Mouse (Mus musculus): ENCODE measurements around the gene Rwdd2b. TPM values are rescaled to one million over a fixed set of nuclear protein-coding genes. Genes with fewer than 3 reads are reported as not detected.
A peak's percentile ranks its signal among the peaks of the same experiment; 100 is the strongest.

Gene Rwdd2b
- polyA plus RNA-seq, 1 experiment from 2014 or later = 11.9 TPM

DNA sequence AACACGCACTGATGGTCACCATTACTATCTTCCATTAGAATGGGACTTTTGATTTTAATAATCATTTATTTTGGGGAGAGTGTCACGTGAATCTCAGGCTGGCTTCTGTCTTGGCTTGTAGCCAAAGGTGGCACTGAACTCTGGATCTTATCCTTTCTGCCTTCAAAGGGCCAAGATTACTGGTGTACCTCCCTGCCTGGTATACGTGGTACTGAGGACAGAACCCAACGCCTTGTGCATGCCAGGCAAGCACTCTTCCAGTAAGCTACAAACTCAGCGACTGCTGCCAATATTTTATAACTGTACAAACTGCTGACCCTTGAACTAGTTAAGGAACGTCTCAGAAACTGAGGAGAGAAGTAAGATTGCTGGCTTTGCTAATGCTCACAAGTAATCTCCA is 5.4 kb downstream of the Rwdd2b start:
- WGBS = 79% methylated on average over 6 of the region's 6 CpGs
- H3K27me3 ChIP-seq (replicated peaks; ENCODE audit: control insufficient read depth, insufficient read depth, low read length) = no peaks in the 10 kb centered on the region
- peaks cover 3% of the 10 kb centered on the region for H3K4me1 ChIP-seq (ENCODE audit: control insufficient read depth, insufficient read depth, low read length)
- no peak overlapping the region for H3K27ac ChIP-seq (ENCODE audit: low read depth, low read length)
- no peaks in the 10 kb centered on the region for H3K36me3 ChIP-seq (ENCODE audit: control insufficient read depth, insufficient read depth, low read length)
- no peak overlapping the region for H3K9ac ChIP-seq (ENCODE audit: low read length)
- H3K9me3 ChIP-seq (replicated peaks; ENCODE audit: control insufficient read depth, low read length) = no peaks in the 10 kb centered on the region
- H3K4me2 ChIP-seq (ENCODE audit: low read length) = no peak overlapping the region
- DNase-seq (ENCODE audit: low spot score) (no peak), ATAC-seq (no peak)
- H3K4me3 ChIP-seq (ENCODE audit: low read depth, low read length) = no peak overlapping the region

DNA sequence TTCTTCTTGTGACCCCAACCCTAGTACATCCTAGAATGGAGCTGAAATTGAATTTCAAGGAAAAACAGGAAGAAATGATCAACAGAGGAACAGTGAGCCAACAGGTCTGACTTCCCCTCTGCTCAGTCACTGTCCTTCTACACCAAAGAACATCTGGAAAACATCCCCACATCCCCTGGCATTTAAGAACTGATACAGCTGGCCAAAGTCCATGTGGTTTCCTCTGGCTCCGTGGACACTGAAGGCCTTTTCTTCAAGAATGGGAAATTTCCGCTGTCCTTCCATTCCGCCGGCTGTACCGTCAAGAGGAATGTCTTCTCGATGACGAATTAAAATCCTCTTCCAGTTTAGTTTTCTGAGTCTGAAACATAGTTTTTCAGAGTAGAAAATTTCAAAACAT is 6.1 kb downstream of the Rwdd2b start:
- WGBS = 94% methylated on average over 7 of the region's 7 CpGs
- no peak for DNase-seq (ENCODE audit: low spot score)
- H3K36me3 ChIP-seq (ENCODE audit: control insufficient read depth, insufficient read depth, low read length) = no peaks in the 10 kb centered on the region
- no peak overlapping the region for H3K27ac ChIP-seq (ENCODE audit: low read depth, low read length)
- H3K4me1 ChIP-seq (ENCODE audit: control insufficient read depth, insufficient read depth, low read length) = no peaks in the 10 kb centered on the region; the same call in 1 of the 2 replicates
- ATAC-seq = no peak
- H3K4me3 ChIP-seq (ENCODE audit: low read depth, low read length) = no peak overlapping the region
- H3K9me3 ChIP-seq (replicated peaks; ENCODE audit: control insufficient read depth, low read length) = no peaks in the 10 kb centered on the region
- no peaks in the 10 kb centered on the region for H3K27me3 ChIP-seq (replicated peaks; ENCODE audit: control insufficient read depth, insufficient read depth, low read length)
- no peak overlapping the region for H3K4me2 ChIP-seq (ENCODE audit: low read length)
- no peak overlapping the region for H3K9ac ChIP-seq (ENCODE audit: low read length)

GRCm38 (mm10) chr16:87432033-87432814 is 8.1 kb downstream of the Rwdd2b start, which contains the start of gene Ltn1:
Gene Ltn1 (minus strand): TSS chr16:87432612.
- WGBS = under 1% methylated on average over 56 of the region's 56 CpGs
- H3K27me3 ChIP-seq (replicated peaks; ENCODE audit: control insufficient read depth, insufficient read depth, low read length) = no peaks in the 10 kb centered on the region
- no peak within 1 kb of the TSS for H3K27ac ChIP-seq (ENCODE audit: low read depth, low read length)
- H3K4me1 ChIP-seq (ENCODE audit: control insufficient read depth, insufficient read depth, low read length) = no peaks in the 10 kb centered on the region; the same call in 1 of the 2 replicates
- H3K36me3 ChIP-seq (ENCODE audit: control insufficient read depth, insufficient read depth, low read length) = no peaks in the 10 kb centered on the region
- DNase-seq (ENCODE audit: low spot score) = peak; percentile 99
- H3K4me3 ChIP-seq (ENCODE audit: low read depth, low read length) = peak within 1 kb of the TSS; percentile 91
- no peaks in the 10 kb centered on the region for H3K9me3 ChIP-seq (replicated peaks; ENCODE audit: control insufficient read depth, low read length)
- ATAC-seq = peak; percentile 100
- H3K9ac ChIP-seq (ENCODE audit: low read length) = peak within 1 kb of the TSS; percentile 76
- peak within 1 kb of the TSS; percentile 82 for H3K4me2 ChIP-seq (ENCODE audit: low read length)

DNA sequence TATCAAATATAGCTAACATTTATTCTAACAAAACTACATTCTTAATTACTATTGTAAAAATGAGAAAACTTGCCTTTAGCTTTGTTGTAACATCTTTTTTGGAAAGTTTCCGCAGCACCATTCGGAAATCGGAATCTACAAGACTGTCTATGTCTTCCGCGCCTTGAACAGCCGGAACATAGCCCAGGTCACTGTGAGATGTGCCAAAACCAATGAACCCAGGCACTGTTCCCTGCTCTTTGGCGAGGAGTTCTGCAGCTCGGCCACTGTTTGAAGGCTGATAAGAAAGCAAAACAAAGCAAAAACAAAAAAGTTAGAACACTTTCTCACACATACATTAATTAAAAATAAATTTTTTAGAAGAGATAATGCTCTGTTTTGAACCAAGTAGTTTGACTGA is 12.9 kb downstream of the Rwdd2b start:
- Histone ChIP-seq H3K4me2 (ENCODE audit: low read length) (no peak overlapping the region), H3K9ac (ENCODE audit: low read length) (no peak overlapping the region), H3K36me3 (ENCODE audit: control insufficient read depth, insufficient read depth, low read length) (peaks cover 38% of the 10 kb centered on the region), H3K9me3 (replicated peaks; ENCODE audit: control insufficient read depth, low read length) (no peaks in the 10 kb centered on the region), H3K27ac (ENCODE audit: low read depth, low read length) (no peak overlapping the region), H3K27me3 (replicated peaks; ENCODE audit: control insufficient read depth, insufficient read depth, low read length) (no peaks in the 10 kb centered on the region), H3K4me3 (ENCODE audit: low read depth, low read length) (no peak overlapping the region), H3K4me1 (ENCODE audit: control insufficient read depth, insufficient read depth, low read length) (no peaks in the 10 kb centered on the region; the same call in 1 of the 2 replicates)
- no peak for ATAC-seq
- 96% methylated on average over 8 of the region's 8 CpGs for WGBS
- no peak for DNase-seq (ENCODE audit: low spot score)

- H3K4me2 ChIP-seq (ENCODE audit: low read length) = no peak overlapping the region
- H3K4me3 ChIP-seq (ENCODE audit: low read depth, low read length) = no peak overlapping the region
- H3K9me3 ChIP-seq (replicated peaks; ENCODE audit: control insufficient read depth, low read length) = peaks cover 13% of the 10 kb centered on the region
- WGBS = 96% methylated on average over 8 of the region's 8 CpGs
- H3K27me3 ChIP-seq (replicated peaks; ENCODE audit: control insufficient read depth, insufficient read depth, low read length) = no peaks in the 10 kb centered on the region
- ATAC-seq (no peak), DNase-seq (ENCODE audit: low spot score) (no peak)
- H3K27ac ChIP-seq (ENCODE audit: low read depth, low read length) = no peak overlapping the region
- no peak overlapping the region for H3K9ac ChIP-seq (ENCODE audit: low read length)
- H3K36me3 ChIP-seq (ENCODE audit: control insufficient read depth, insufficient read depth, low read length) = peaks cover 93% of the 10 kb centered on the region
- H3K4me1 ChIP-seq (ENCODE audit: control insufficient read depth, insufficient read depth, low read length) = no peaks in the 10 kb centered on the region
These were observed 19.7 kb downstream of the Rwdd2b start for GRCm38 (mm10) chr16:87420662-87421061.

DNA sequence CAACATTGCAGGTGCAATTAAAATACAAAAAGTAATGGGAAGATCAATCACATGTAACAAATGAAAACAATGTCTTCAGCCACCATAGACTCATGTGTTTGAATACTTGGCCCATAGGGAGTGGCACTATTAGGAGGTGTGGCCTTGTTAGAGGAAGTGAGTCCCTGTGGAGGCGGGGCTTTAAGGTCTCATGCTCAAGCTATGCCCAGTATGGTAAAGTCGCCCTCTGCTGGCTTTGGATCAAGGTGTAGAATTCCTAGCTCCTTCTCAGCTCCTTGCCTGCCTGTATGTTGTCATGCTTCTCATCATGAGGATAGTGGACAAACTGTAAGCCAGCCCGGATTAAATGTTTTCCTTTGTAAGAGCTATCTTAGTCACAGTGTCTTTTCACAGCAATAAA is 35.4 kb downstream of the Rwdd2b start:
- Histone ChIP-seq H3K4me1 (ENCODE audit: control insufficient read depth, insufficient read depth, low read length) (no peaks in the 10 kb centered on the region), H3K27me3 (replicated peaks; ENCODE audit: control insufficient read depth, insufficient read depth, low read length) (no peaks in the 10 kb centered on the region), H3K4me2 (ENCODE audit: low read length) (no peak overlapping the region), H3K4me3 (ENCODE audit: low read depth, low read length) (no peak overlapping the region), H3K27ac (ENCODE audit: low read depth, low read length) (no peak overlapping the region), H3K36me3 (ENCODE audit: control insufficient read depth, insufficient read depth, low read length) (peaks cover 85% of the 10 kb centered on the region), H3K9ac (ENCODE audit: low read length) (no peak overlapping the region), H3K9me3 (replicated peaks; ENCODE audit: control insufficient read depth, low read length) (no peaks in the 10 kb centered on the region)
- ATAC-seq (no peak), DNase-seq (ENCODE audit: low spot score) (no peak)
- 85% methylated on average over 3 of the region's 3 CpGs for WGBS

GRCm38 (mm10) chr16:87393813-87394548 is 46.4 kb downstream of the Rwdd2b start:
- Histone ChIP-seq H3K36me3 (ENCODE audit: control insufficient read depth, insufficient read depth, low read length) (peaks cover 69% of the 10 kb centered on the region), H3K4me1 (ENCODE audit: control insufficient read depth, insufficient read depth, low read length) (no peaks in the 10 kb centered on the region), H3K4me3 (ENCODE audit: low read depth, low read length) (no peak overlapping the region), H3K9me3 (replicated peaks; ENCODE audit: control insufficient read depth, low read length) (no peaks in the 10 kb centered on the region), H3K27me3 (replicated peaks; ENCODE audit: control insufficient read depth, insufficient read depth, low read length) (no peaks in the 10 kb centered on the region), H3K4me2 (ENCODE audit: low read length) (no peak overlapping the region), H3K9ac (ENCODE audit: low read length) (no peak overlapping the region), H3K27ac (ENCODE audit: low read depth, low read length) (no peak overlapping the region)
- ATAC-seq (peak; percentile 86), DNase-seq (ENCODE audit: low spot score) (peak; percentile 80)
- WGBS = 52% methylated on average over 16 of the region's 16 CpGs

DNA sequence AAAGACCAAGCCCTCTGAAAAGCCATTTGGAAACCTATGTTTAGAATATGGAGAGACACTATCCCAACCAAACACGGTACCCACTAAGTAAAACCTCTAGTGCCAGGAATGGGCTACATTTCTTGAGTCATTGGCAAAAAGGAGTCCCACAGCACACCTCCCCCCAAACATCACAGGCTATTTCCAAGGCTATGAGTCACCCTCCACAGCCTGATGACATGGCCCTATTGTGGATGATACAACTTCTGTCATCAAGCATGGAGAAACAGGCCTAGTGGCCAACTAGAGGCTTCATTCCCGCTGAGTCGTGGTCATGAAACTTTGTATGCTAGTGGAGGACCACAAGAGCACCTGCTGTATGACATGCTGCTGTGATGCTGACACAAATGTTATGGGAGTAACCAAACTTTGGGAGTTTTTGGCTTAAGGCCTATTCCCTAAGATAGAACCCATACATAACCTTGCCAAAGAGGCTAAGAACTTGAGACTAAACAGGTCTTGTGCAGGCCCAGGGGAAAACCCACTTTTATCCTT is 52.9 kb downstream of the Rwdd2b start:
- H3K36me3 ChIP-seq (ENCODE audit: control insufficient read depth, insufficient read depth, low read length) = peaks cover 46% of the 10 kb centered on the region
- no peak overlapping the region for H3K27ac ChIP-seq (ENCODE audit: low read depth, low read length)
- H3K4me1 ChIP-seq (ENCODE audit: control insufficient read depth, insufficient read depth, low read length) = no peaks in the 10 kb centered on the region
- H3K4me3 ChIP-seq (ENCODE audit: low read depth, low read length) = no peak overlapping the region
- DNase-seq (ENCODE audit: low spot score) (no peak), ATAC-seq (no peak)
- WGBS = 100% methylated on average over 3 of the region's 3 CpGs
- no peak overlapping the region for H3K9ac ChIP-seq (ENCODE audit: low read length)
- H3K9me3 ChIP-seq (replicated peaks; ENCODE audit: control insufficient read depth, low read length) = no peaks in the 10 kb centered on the region
- no peak overlapping the region for H3K4me2 ChIP-seq (ENCODE audit: low read length)
- no peaks in the 10 kb centered on the region for H3K27me3 ChIP-seq (replicated peaks; ENCODE audit: control insufficient read depth, insufficient read depth, low read length)

DNA sequence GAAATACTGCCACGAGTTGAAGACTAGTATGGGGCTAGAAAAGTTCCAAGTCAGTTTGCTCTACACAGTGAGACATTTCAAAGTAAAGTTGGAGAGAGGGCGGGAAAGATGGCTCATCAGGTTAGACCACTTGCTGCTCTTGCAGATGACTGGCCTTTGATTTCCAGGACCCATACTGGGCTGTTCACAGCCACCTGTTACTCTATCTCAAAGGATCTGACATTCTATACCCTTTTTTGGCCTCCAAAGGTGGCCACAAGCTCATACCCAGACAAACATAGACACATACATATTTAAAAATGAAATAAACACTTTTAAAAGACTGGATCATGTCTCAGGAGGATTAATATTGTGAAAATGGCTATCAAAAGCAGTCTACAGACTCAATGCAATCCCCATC is 56.0 kb downstream of the Rwdd2b start:
- Histone ChIP-seq H3K4me3 (ENCODE audit: low read depth, low read length) (no peak overlapping the region), H3K27ac (ENCODE audit: low read depth, low read length) (no peak overlapping the region), H3K27me3 (replicated peaks; ENCODE audit: control insufficient read depth, insufficient read depth, low read length) (no peaks in the 10 kb centered on the region), H3K4me2 (ENCODE audit: low read length) (no peak overlapping the region), H3K4me1 (ENCODE audit: control insufficient read depth, insufficient read depth, low read length) (no peaks in the 10 kb centered on the region), H3K9me3 (replicated peaks; ENCODE audit: control insufficient read depth, low read length) (no peaks in the 10 kb centered on the region), H3K36me3 (ENCODE audit: control insufficient read depth, insufficient read depth, low read length) (peaks cover 65% of the 10 kb centered on the region), H3K9ac (ENCODE audit: low read length) (no peak overlapping the region)
- DNase-seq (ENCODE audit: low spot score) (no peak), ATAC-seq (no peak)
- 86% methylated on average over 2 of the region's 2 CpGs for WGBS
